Mouse (Mus musculus) neural tube, embryonic 11.5 days (tissue): ENCODE data around the gene Sufu. TPM values are rescaled to one million over a fixed set of nuclear protein-coding genes. Genes with fewer than 3 reads are reported as not detected.

Source experiments
- ATAC-seq: fragments of 200-750 bp; cut with Nextera tagmentation; 2 replicates; pipeline ENCODE4 v1.8.0; 2017; ENCODE audit warnings: moderate number of reproducible peaks, mild to moderate bottlenecking, moderate TSS enrichment, moderate library complexity; ENCODE audit not compliant: insufficient read depth, low FRiP score, low TSS enrichment
- DNase-seq: peaks from one replicate; pipeline ENCODE4 v3.0.0-alpha.2; 2015; ENCODE audit warnings: low spot score
- H3K27ac ChIP-seq: fragments of 300-500 bp; sonication (generic); 2 replicates; pipeline ENCODE4 v1.5.1; 2014; ENCODE audit warnings: low read depth, mild to moderate bottlenecking, low read length
- H3K27me3 ChIP-seq: fragments of 300-500 bp; sonication (generic); 2 replicates; pipeline ENCODE4 v1.6.1; 2014; ENCODE audit warnings: mild to moderate bottlenecking, low read length, mixed read lengths; ENCODE audit not compliant: control insufficient read depth, insufficient read depth
- H3K36me3 ChIP-seq: fragments of 300-500 bp; sonication (generic); 2 replicates; pipeline ENCODE4 v1.6.1; 2014; ENCODE audit warnings: mild to moderate bottlenecking, low read length, moderate library complexity, mixed read lengths; ENCODE audit not compliant: control insufficient read depth, insufficient read depth
- H3K4me1 ChIP-seq: fragments of 300-500 bp; sonication (generic); 2 replicates; pipeline ENCODE4 v1.6.1; 2014; ENCODE audit warnings: low read length, mixed read lengths; ENCODE audit not compliant: control insufficient read depth, insufficient read depth
- H3K4me2 ChIP-seq: fragments of 300-500 bp; sonication (generic); 2 replicates; pipeline ENCODE4 v1.6.1; 2014; ENCODE audit warnings: low read depth, mild to moderate bottlenecking, moderate library complexity
- H3K4me3 ChIP-seq: fragments of 300-500 bp; sonication (generic); 2 replicates; pipeline ENCODE4 v1.5.1; 2014; ENCODE audit warnings: low read depth, low read length
- H3K9ac ChIP-seq: fragments of 300-500 bp; sonication (generic); 2 replicates; pipeline ENCODE4 v1.6.1; 2014; ENCODE audit warnings: mild to moderate bottlenecking, low read length
- H3K9me3 ChIP-seq: fragments of 300-500 bp; sonication (generic); 2 replicates; pipeline ENCODE4 v1.6.1; 2016; ENCODE audit warnings: low read length; ENCODE audit not compliant: control insufficient read depth
- WGBS: fragments of 180-500 bp; shearing (Covaris S2); extraction: QIAGEN DNeasy Blood & Tissue Kit; methylation state at CpG from one replicate; pipeline ENCODE4 v1.1.7; 2014; 5-methylcytosine and 5-hydroxymethylcytosine counted together
- polyA plus RNA-seq: library from polyadenylated mRNA; unstranded; fragments of >200 nt; fragmentation: Nextera tagmentation; extraction: Ambion mirVana; gene quantifications from 2 replicates; pipeline ENCODE4 v1.2.1, GENCODE M21; 2014

The Sufu gene
- polyA plus RNA-seq, 1 experiment from 2014 or later, result 44.1 TPM

- no peaks in the 10 kb centered on the region for H3K27me3 ChIP-seq
- H3K4me3 ChIP-seq, result no peak overlapping the region
These were observed 20.8 kb upstream of the Sufu start for GRCm38 (mm10) chr19:46375891-46376290.

GRCm38 (mm10) chr19:46382275-46382674 is 14.4 kb upstream of the Sufu start:
- no peak for ATAC-seq
- Histone ChIP-seq H3K9me3 (no peaks in the 10 kb centered on the region), H3K36me3 (peaks cover 35% of the 10 kb centered on the region)

More at GRCm38 (mm10) chr19:46375891-46376290, 20.8 kb upstream of the Sufu start:
- Histone ChIP-seq H3K9ac (no peak overlapping the region), H3K4me2 (no peak overlapping the region), H3K36me3 (peaks cover 11% of the 10 kb centered on the region), H3K27ac (no peak overlapping the region), H3K4me1 (no peaks in the 10 kb centered on the region), H3K9me3 (no peaks in the 10 kb centered on the region)
- WGBS, result 76% methylated on average over 4 of the region's 4 CpGs
- DNase-seq (no peak), ATAC-seq (no peak)

GRCm38 (mm10) chr19:46389872-46390271 is 6.8 kb upstream of the Sufu start:
- Histone ChIP-seq H3K27me3 (no peaks in the 10 kb centered on the region), H3K4me1 (peaks cover 8% of the 10 kb centered on the region), H3K27ac (no peak overlapping the region), H3K9me3 (no peaks in the 10 kb centered on the region), H3K9ac (no peak overlapping the region), H3K4me2 (no peak overlapping the region), H3K4me3 (no peak overlapping the region), H3K36me3 (peaks cover under 1% of the 10 kb centered on the region; the same call in 1 of the 2 replicates)
- ATAC-seq (no peak), DNase-seq (no peak)
- WGBS, result 86% methylated on average over 5 of the region's 5 CpGs

More at GRCm38 (mm10) chr19:46382275-46382674, 14.4 kb upstream of the Sufu start:
- Histone ChIP-seq H3K9ac (no peak overlapping the region), H3K27me3 (no peaks in the 10 kb centered on the region), H3K4me1 (no peaks in the 10 kb centered on the region), H3K4me3 (no peak overlapping the region), H3K27ac (no peak overlapping the region), H3K4me2 (no peak overlapping the region)
- 89% methylated on average over 9 of the region's 9 CpGs for WGBS
- no peak for DNase-seq

- H3K27ac ChIP-seq, result no peak overlapping the region
- peaks cover 8% of the 10 kb centered on the region for H3K4me1 ChIP-seq
- DNase-seq (peak; percentile 56), ATAC-seq (no peak)
- no peak overlapping the region for H3K4me3 ChIP-seq
- H3K27me3 ChIP-seq, result no peaks in the 10 kb centered on the region
- no peaks in the 10 kb centered on the region for H3K9me3 ChIP-seq
- no peaks in the 10 kb centered on the region for H3K36me3 ChIP-seq
- WGBS, result 33% methylated on average over 4 of the region's 4 CpGs
- H3K9ac ChIP-seq, result no peak overlapping the region
- H3K4me2 ChIP-seq, result no peak overlapping the region
These were observed 4.7 kb upstream of the Sufu start for GRCm38 (mm10) chr19:46392018-46392417.

- Histone ChIP-seq H3K9ac (peak overlapping the region; percentile 49), H3K36me3 (no peaks in the 10 kb centered on the region), H3K4me2 (peak overlapping the region; percentile 86), H3K4me3 (peak overlapping the region; percentile 89), H3K9me3 (no peaks in the 10 kb centered on the region), H3K4me1 (peaks cover 18% of the 10 kb centered on the region), H3K27ac (no peak overlapping the region), H3K27me3 (no peaks in the 10 kb centered on the region)
- DNase-seq (no peak), ATAC-seq (no peak)
- 9% methylated on average over 10 of the region's 10 CpGs for WGBS
These were observed 2.0 kb upstream of the Sufu start for GRCm38 (mm10) chr19:46394712-46395108.

GRCm38 (mm10) chr19:46395109-46396009 is 1.3 kb upstream of the Sufu start, which contains the start of gene Actr1a:
TSS of gene Actr1a (minus strand) at chr19:46395748.
- peak within 1 kb of the TSS; percentile 86 for H3K4me2 ChIP-seq
- DNase-seq, result peak; percentile 99
- WGBS, result under 1% methylated on average over 51 of the region's 51 CpGs
- ATAC-seq, result peak; percentile 94
- peak within 1 kb of the TSS; percentile 89 for H3K4me3 ChIP-seq
- H3K27me3 ChIP-seq, result no peaks in the 10 kb centered on the region
- no peaks in the 10 kb centered on the region for H3K36me3 ChIP-seq
- H3K9ac ChIP-seq, result peak within 1 kb of the TSS; percentile 86
- peaks cover 18% of the 10 kb centered on the region for H3K4me1 ChIP-seq
- H3K9me3 ChIP-seq, result no peaks in the 10 kb centered on the region
- peak within 1 kb of the TSS; percentile 68; the same call in 1 of the 2 replicates for H3K27ac ChIP-seq

GRCm38 (mm10) chr19:46396109-46396508 is 587 bp upstream of the Sufu start:
- H3K4me2 ChIP-seq, result peak overlapping the region; percentile 56
- no peaks in the 10 kb centered on the region for H3K27me3 ChIP-seq
- no peaks in the 10 kb centered on the region for H3K9me3 ChIP-seq
- no peak for DNase-seq
- H3K4me3 ChIP-seq, result peak overlapping the region; percentile 89
- H3K4me1 ChIP-seq, result peaks cover 18% of the 10 kb centered on the region
- H3K36me3 ChIP-seq, result 0 out of 2 replicates have a peak, but pooled peaks cover 2% of the 10 kb centered on the region
- no peak overlapping the region for H3K9ac ChIP-seq
- WGBS, result 14% methylated on average over 8 of the region's 8 CpGs
- H3K27ac ChIP-seq, result no peak overlapping the region
- no peak for ATAC-seq

- Histone ChIP-seq H3K27me3 (no peaks in the 10 kb centered on the region), H3K4me2 (peak overlapping the region; percentile 79), H3K9ac (peak overlapping the region; percentile 81), H3K36me3 (0 out of 2 replicates have a peak, but pooled peaks cover 5% of the 10 kb centered on the region), H3K4me1 (peaks cover 18% of the 10 kb centered on the region), H3K27ac (peak overlapping the region; percentile 74; the same call in 1 of the 2 replicates), H3K4me3 (peak overlapping the region; percentile 84), H3K9me3 (no peaks in the 10 kb centered on the region)
- 2% methylated on average over 17 of the region's 19 CpGs for WGBS
- ATAC-seq, result no peak
- DNase-seq, result no peak
These were observed 823 bp downstream of the Sufu start for GRCm38 (mm10) chr19:46397436-46398001.
